Mouse (Mus musculus) spleen, postnatal 4 days (tissue): Measurements from ENCODE around the gene Gm42878.
A peak's percentile ranks its signal among the peaks of the same experiment; 100 is the strongest.

ENCODE experiments used
- DNase-seq, 2 experiments: peaks; one replicate each; pipeline ENCODE4 v3.0.0; 2022; ENCODE audit warnings: low spot score in 2 of 2

The Gm42878 gene

GRCm38 (mm10) chr5:121493305-121493704 is 52.0 kb downstream of the Gm42878 start:
- DNase-seq, result no peak

- DNase-seq, result no peak
Observed at GRCm38 (mm10) chr5:121484801-121485200, 60.5 kb downstream of the Gm42878 start.

- peak in 1 of 2 experiments; percentile 37 for DNase-seq
Observed at GRCm38 (mm10) chr5:121477680-121478079, 67.6 kb downstream of the Gm42878 start.

DNA sequence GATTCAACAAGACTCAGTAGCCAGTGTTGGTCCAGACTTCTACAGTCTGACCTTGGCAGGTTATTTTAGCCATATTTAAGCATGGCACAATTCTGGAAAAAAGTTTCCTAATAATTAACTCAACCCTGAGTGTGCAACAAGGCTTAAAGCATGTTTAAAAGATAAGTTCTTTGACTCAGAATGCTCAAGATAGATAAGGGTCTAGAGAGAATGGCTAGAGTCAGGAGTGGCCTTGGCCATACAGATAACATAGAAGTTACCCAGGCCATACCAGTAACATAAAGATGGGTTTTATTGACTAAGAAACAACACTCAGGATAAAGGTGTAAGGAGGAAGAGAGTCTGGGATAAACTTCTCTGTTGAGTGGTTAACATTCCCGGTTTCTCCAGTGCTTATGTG is 69.2 kb downstream of the Gm42878 start:
- no peak for DNase-seq

- DNase-seq, result no peak
Observed at GRCm38 (mm10) chr5:121474610-121475009, 70.7 kb downstream of the Gm42878 start.

GRCm38 (mm10) chr5:121472411-121472810 is 72.9 kb downstream of the Gm42878 start:
- no peak for DNase-seq

DNA sequence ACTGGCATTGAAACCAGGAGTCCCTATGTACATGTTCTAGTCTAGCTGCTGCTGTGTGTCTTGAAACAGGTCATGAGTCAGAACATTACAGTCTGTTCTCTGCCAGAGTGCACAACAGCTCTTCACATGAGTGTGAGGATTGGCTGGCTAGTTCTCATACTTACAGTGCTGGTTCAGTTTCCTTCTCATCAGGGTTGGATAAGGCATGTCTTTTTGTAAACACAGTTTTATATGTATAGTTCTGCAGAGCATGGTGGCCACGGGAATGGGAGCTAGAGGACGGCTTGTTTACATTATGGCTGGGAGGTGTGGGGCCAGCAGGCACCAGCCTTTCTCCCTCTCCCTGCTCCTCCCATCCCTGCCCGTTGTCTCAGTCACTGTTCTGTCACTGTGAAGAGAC is 75.7 kb downstream of the Gm42878 start:
- no peak for DNase-seq
